Comparison of ENCODE assay signal across 7 mouse cellular contexts in the genomic region with DNA sequence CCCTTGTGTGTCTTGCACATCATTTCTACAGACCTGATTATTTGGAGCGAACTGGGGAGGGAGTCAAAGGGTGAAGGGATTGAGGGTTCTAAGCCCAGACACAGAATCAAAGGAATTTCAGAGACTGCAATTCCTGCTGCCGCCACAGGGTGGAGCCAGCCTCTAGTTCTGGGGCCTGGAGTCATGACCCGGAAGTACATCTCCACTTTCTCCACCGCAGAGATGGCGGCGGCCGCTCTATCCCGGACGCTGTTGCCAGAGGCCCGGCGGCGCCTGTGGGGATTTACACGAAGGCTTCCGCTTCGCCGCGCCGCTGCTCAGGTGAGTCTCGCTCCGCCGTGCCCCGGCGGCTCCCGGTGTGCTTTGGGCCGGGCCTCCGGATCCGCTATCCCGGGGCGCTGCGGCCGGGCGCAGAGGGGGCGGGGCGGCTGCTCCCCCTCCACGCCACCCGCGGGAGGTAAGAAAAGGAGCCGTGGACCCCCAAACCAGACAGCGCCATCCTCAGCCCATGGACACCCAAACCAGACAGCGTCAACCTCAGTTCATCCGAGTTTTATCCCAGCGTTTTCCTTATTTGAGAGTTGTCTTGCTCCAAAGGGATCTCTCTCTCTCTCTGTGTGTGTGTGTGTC. TPM values are rescaled to one million over a fixed set of nuclear protein-coding genes. Genes with fewer than 3 reads are reported as not detected.
A peak's percentile ranks its signal among the peaks of the same experiment; 100 is the strongest.
DNase-seq lines count a peak whose midpoint lies in the region; ATAC-seq lines count a peak whose summit lies in the region.

A gene (plus strand): TSS at position 186 of the 630 bp plus-strand sequence.

- H3K36me3 ChIP-seq in intestine, embryonic 15.5 days: peaks cover 20% of the 10 kb centered on the region
- H3K36me3 ChIP-seq in midbrain, embryonic 10.5 days: peaks cover 38% of the 10 kb centered on the region

- peak within 1 kb of the TSS; percentile 81 for H3K9ac ChIP-seq in intestine, embryonic 15.5 days

- H3K9me3 ChIP-seq in intestine, embryonic 15.5 days: no peaks in the 10 kb centered on the region
- no peaks in the 10 kb centered on the region for H3K9me3 ChIP-seq in midbrain, embryonic 10.5 days (replicated peaks)

- intact Hi-C loops in gastrocnemius, postnatal 36 days (cut with DNase I): loop anchor here (2.0 kb wide), 1 partner anchor 36 kb away; a partner anchor contains a TSS
- intact Hi-C loops in left cerebral cortex, postnatal 25 days (cut with DNase I): loop anchor here (1.0 to 10.0 kb wide), 5 partner anchors 50 to 780 kb away; a partner anchor contains a TSS

- H3K27me3 ChIP-seq in intestine, embryonic 15.5 days (replicated peaks): no peaks in the 10 kb centered on the region
- no peaks in the 10 kb centered on the region for H3K27me3 ChIP-seq in midbrain, embryonic 10.5 days (ENCODE audit: low read depth, poor library complexity, severe bottlenecking)

- ATAC-seq in intestine, embryonic 15.5 days: peak; percentile 89

- H3K27ac ChIP-seq in intestine, embryonic 15.5 days: peak within 1 kb of the TSS; percentile 66
- peak within 1 kb of the TSS; percentile 96 for H3K27ac ChIP-seq in midbrain, embryonic 10.5 days (replicated peaks)

- WGBS in intestine, embryonic 15.5 days: under 1% methylated on average over 42 of the region's 42 CpGs
- under 1% methylated on average over 42 of the region's 42 CpGs for WGBS in midbrain, embryonic 10.5 days

- DNase-seq in adrenal gland, adult 18-20 months (ENCODE audit: low spot score in 2 of 2): peak; percentile 81 to 83
- DNase-seq in embryo, embryonic 11 days: peak; percentile 92
- peak; percentile 75 to 84 for DNase-seq in gastrocnemius, postnatal 36 days
- peak; percentile 89 to 91 for DNase-seq in left cerebral cortex, postnatal 25 days (ENCODE audit: low spot score in 2 of 2)
- peak; percentile 88 for DNase-seq in midbrain, embryonic 10.5 days (ENCODE audit: low spot score)
- peak; percentile 91 for DNase-seq in right cerebral cortex, postnatal 4 days

- H3K4me1 ChIP-seq in intestine, embryonic 15.5 days (replicated peaks): peaks cover 9% of the 10 kb centered on the region
- peaks cover 43% of the 10 kb centered on the region for H3K4me1 ChIP-seq in midbrain, embryonic 10.5 days

- H3K4me3 ChIP-seq in intestine, embryonic 15.5 days (replicated peaks): peak within 1 kb of the TSS; percentile 69
- peak within 1 kb of the TSS; percentile 84 for H3K4me3 ChIP-seq in midbrain, embryonic 10.5 days

- H3K4me2 ChIP-seq in intestine, embryonic 15.5 days (replicated peaks): peak within 1 kb of the TSS; percentile 76

RNA-seq across cellular contexts. Expression of the gene that starts here (rescaled TPM):
- 100 to 1,000 TPM; 262 to 276 TPM for total RNA-seq in adrenal gland, adult 18-20 months (2021)
- 100 to 1,000 TPM in 1 of 2 experiments, 10 to 100 TPM in 1; 95.6 to 111 TPM for total RNA-seq in gastrocnemius, postnatal 36 days (2021)
- polyA plus RNA-seq in intestine, embryonic 15.5 days (2015; fragmentation: Nextera tagmentation; extraction: Ambion mirVana): 80.7 and 88.8 TPM in 2 replicates
- total RNA-seq in left cerebral cortex, postnatal 25 days (2021): 10 to 100 TPM; 68.0 to 71.4 TPM
- 87.0 and 88.6 TPM in 2 replicates for polyA plus RNA-seq in midbrain, embryonic 10.5 days (2016; fragmentation: Nextera tagmentation; extraction: Ambion mirVana)

Comparison
In these comparisons a context has a peak if more than half of its experiments do, and no peak if none do; other contexts are left out.
1. Peak in every context shown above with its lines: DNase-seq, ATAC-seq, H3K4me3 ChIP-seq and H3K27ac ChIP-seq.